Mouse (Mus musculus): ENCODE measurements at regions not wholly inside any gene's neighbourhood (a gene's known extent, or its start where the extent isn't known, plus 50 kb on each side); places are given as distances from the start of the nearest gene placed in this dataset.

GRCm38 (mm10) chr15:93731161-93731560, 135.5 kb upstream of the Prickle1 start:
- Histone ChIP-seq H3K36me3 (ENCODE audit: control insufficient read depth, insufficient read depth, low read length) (no peaks in the 10 kb centered on the region), H3K4me1 (replicated peaks; ENCODE audit: control insufficient read depth, insufficient read depth, low read length) (no peaks in the 10 kb centered on the region), H3K4me2 (ENCODE audit: low read length) (no peak overlapping the region), H3K9me3 (ENCODE audit: control insufficient read depth, low read length) (no peaks in the 10 kb centered on the region), H3K4me3 (ENCODE audit: low read depth, low read length) (no peak overlapping the region), H3K27ac (ENCODE audit: low read depth) (no peak overlapping the region), H3K9ac (ENCODE audit: low read length) (no peak overlapping the region), H3K27me3 (replicated peaks; ENCODE audit: control insufficient read depth, insufficient read depth, low read length) (no peaks in the 10 kb centered on the region)
- WGBS: 38% methylated on average over 6 of the region's 6 CpGs
- ATAC-seq (replicated peaks; ENCODE audit: low FRiP score, low TSS enrichment, low read depth) (no peak), DNase-seq (ENCODE audit: low spot score) (no peak)

- Histone ChIP-seq H3K4me2 (ENCODE audit: low read length) (no peak overlapping the region), H3K27ac (ENCODE audit: low read depth) (no peak overlapping the region), H3K36me3 (ENCODE audit: control insufficient read depth, insufficient read depth, low read length) (no peaks in the 10 kb centered on the region), H3K9ac (ENCODE audit: low read length) (no peak overlapping the region), H3K9me3 (ENCODE audit: control insufficient read depth, low read length) (no peaks in the 10 kb centered on the region), H3K4me1 (replicated peaks; ENCODE audit: control insufficient read depth, insufficient read depth, low read length) (peaks cover 6% of the 10 kb centered on the region), H3K4me3 (ENCODE audit: low read depth, low read length) (no peak overlapping the region), H3K27me3 (replicated peaks; ENCODE audit: control insufficient read depth, insufficient read depth, low read length) (no peaks in the 10 kb centered on the region)
- no peak for DNase-seq (ENCODE audit: low spot score)
- ATAC-seq (replicated peaks; ENCODE audit: low FRiP score, low TSS enrichment, low read depth): no peak
- 64% methylated on average over 4 of the region's 4 CpGs for WGBS
These were observed 119.8 kb upstream of the Prickle1 start for GRCm38 (mm10) chr15:93715443-93715842.

GRCm38 (mm10) chr15:93713428-93713827, 117.7 kb upstream of the Prickle1 start:
- peaks cover 10% of the 10 kb centered on the region for H3K4me1 ChIP-seq (replicated peaks; ENCODE audit: control insufficient read depth, insufficient read depth, low read length)
- no peak for DNase-seq (ENCODE audit: low spot score)
- no peak overlapping the region for H3K4me3 ChIP-seq (ENCODE audit: low read depth, low read length)
- no peak overlapping the region for H3K27ac ChIP-seq (ENCODE audit: low read depth)
- ATAC-seq (replicated peaks; ENCODE audit: low FRiP score, low TSS enrichment, low read depth): no peak
- WGBS: 69% methylated on average over 7 of the region's 7 CpGs
- no peaks in the 10 kb centered on the region for H3K27me3 ChIP-seq (replicated peaks; ENCODE audit: control insufficient read depth, insufficient read depth, low read length)
- no peak overlapping the region for H3K4me2 ChIP-seq (ENCODE audit: low read length)
- no peaks in the 10 kb centered on the region for H3K9me3 ChIP-seq (ENCODE audit: control insufficient read depth, low read length)
- no peak overlapping the region for H3K9ac ChIP-seq (ENCODE audit: low read length)
- H3K36me3 ChIP-seq (ENCODE audit: control insufficient read depth, insufficient read depth, low read length): no peaks in the 10 kb centered on the region

GRCm38 (mm10) chr15:93712594-93712993, 116.9 kb upstream of the Prickle1 start:
- Histone ChIP-seq H3K4me1 (replicated peaks; ENCODE audit: control insufficient read depth, insufficient read depth, low read length) (peaks cover 14% of the 10 kb centered on the region), H3K4me3 (ENCODE audit: low read depth, low read length) (no peak overlapping the region), H3K9me3 (ENCODE audit: control insufficient read depth, low read length) (no peaks in the 10 kb centered on the region), H3K27ac (ENCODE audit: low read depth) (no peak overlapping the region), H3K27me3 (replicated peaks; ENCODE audit: control insufficient read depth, insufficient read depth, low read length) (no peaks in the 10 kb centered on the region), H3K36me3 (ENCODE audit: control insufficient read depth, insufficient read depth, low read length) (no peaks in the 10 kb centered on the region), H3K4me2 (ENCODE audit: low read length) (no peak overlapping the region), H3K9ac (ENCODE audit: low read length) (no peak overlapping the region)
- DNase-seq (ENCODE audit: low spot score): no peak
- 65% methylated on average over 10 of the region's 10 CpGs for WGBS
- no peak for ATAC-seq (replicated peaks; ENCODE audit: low FRiP score, low TSS enrichment, low read depth)

GRCm38 (mm10) chr15:93711150-93711784, 115.6 kb upstream of the Prickle1 start:
- Histone ChIP-seq H3K4me2 (ENCODE audit: low read length) (0 out of 2 replicates have a peak overlapping the region, but pooled peaks have one; percentile 1), H3K9ac (ENCODE audit: low read length) (no peak overlapping the region), H3K36me3 (ENCODE audit: control insufficient read depth, insufficient read depth, low read length) (no peaks in the 10 kb centered on the region), H3K4me3 (ENCODE audit: low read depth, low read length) (no peak overlapping the region), H3K9me3 (ENCODE audit: control insufficient read depth, low read length) (no peaks in the 10 kb centered on the region), H3K27ac (ENCODE audit: low read depth) (peak overlapping the region; percentile 73), H3K27me3 (replicated peaks; ENCODE audit: control insufficient read depth, insufficient read depth, low read length) (no peaks in the 10 kb centered on the region), H3K4me1 (replicated peaks; ENCODE audit: control insufficient read depth, insufficient read depth, low read length) (peaks cover 24% of the 10 kb centered on the region)
- peak; percentile 78 for ATAC-seq (replicated peaks; ENCODE audit: low FRiP score, low TSS enrichment, low read depth)
- DNase-seq (ENCODE audit: low spot score): peak; percentile 61
- 54% methylated on average over 13 of the region's 13 CpGs for WGBS

- Histone ChIP-seq H3K4me1 (replicated peaks; ENCODE audit: control insufficient read depth, insufficient read depth, low read length) (peaks cover 25% of the 10 kb centered on the region), H3K36me3 (ENCODE audit: control insufficient read depth, insufficient read depth, low read length) (no peaks in the 10 kb centered on the region), H3K9me3 (ENCODE audit: control insufficient read depth, low read length) (no peaks in the 10 kb centered on the region), H3K27me3 (replicated peaks; ENCODE audit: control insufficient read depth, insufficient read depth, low read length) (no peaks in the 10 kb centered on the region), H3K9ac (ENCODE audit: low read length) (no peak overlapping the region), H3K4me3 (ENCODE audit: low read depth, low read length) (no peak overlapping the region), H3K4me2 (ENCODE audit: low read length) (0 out of 2 replicates have a peak overlapping the region, but pooled peaks have one; percentile 1), H3K27ac (ENCODE audit: low read depth) (peak overlapping the region; percentile 73)
- WGBS: 69% methylated on average over 15 of the region's 15 CpGs
- ATAC-seq (replicated peaks; ENCODE audit: low FRiP score, low TSS enrichment, low read depth) (peak; percentile 72), DNase-seq (ENCODE audit: low spot score) (peak; percentile 77)
These were observed 114.9 kb upstream of the Prickle1 start for GRCm38 (mm10) chr15:93710493-93711149.

GRCm38 (mm10) chr15:93706366-93706930, 110.8 kb upstream of the Prickle1 start:
- no peak overlapping the region for H3K4me3 ChIP-seq (ENCODE audit: low read depth, low read length)
- no peak overlapping the region for H3K27ac ChIP-seq (ENCODE audit: low read depth)
- no peak overlapping the region for H3K9ac ChIP-seq (ENCODE audit: low read length)
- H3K27me3 ChIP-seq (replicated peaks; ENCODE audit: control insufficient read depth, insufficient read depth, low read length): no peaks in the 10 kb centered on the region
- H3K9me3 ChIP-seq (ENCODE audit: control insufficient read depth, low read length): no peaks in the 10 kb centered on the region
- ATAC-seq (replicated peaks; ENCODE audit: low FRiP score, low TSS enrichment, low read depth) (no peak), DNase-seq (ENCODE audit: low spot score) (no peak)
- no peaks in the 10 kb centered on the region for H3K36me3 ChIP-seq (ENCODE audit: control insufficient read depth, insufficient read depth, low read length)
- 0 out of 2 replicates have a peak, but pooled peaks cover 19% of the 10 kb centered on the region for H3K4me1 ChIP-seq (replicated peaks; ENCODE audit: control insufficient read depth, insufficient read depth, low read length)
- 56% methylated on average over 11 of the region's 11 CpGs for WGBS
- no peak overlapping the region for H3K4me2 ChIP-seq (ENCODE audit: low read length)

- no peak overlapping the region for H3K4me3 ChIP-seq (ENCODE audit: low read depth, low read length)
- no peak overlapping the region for H3K4me2 ChIP-seq (ENCODE audit: low read length)
- WGBS: 78% methylated on average over 4 of the region's 4 CpGs
- H3K36me3 ChIP-seq (ENCODE audit: control insufficient read depth, insufficient read depth, low read length): no peaks in the 10 kb centered on the region
- H3K9ac ChIP-seq (ENCODE audit: low read length): no peak overlapping the region
- no peak overlapping the region for H3K27ac ChIP-seq (ENCODE audit: low read depth)
- no peaks in the 10 kb centered on the region for H3K9me3 ChIP-seq (ENCODE audit: control insufficient read depth, low read length)
- ATAC-seq (replicated peaks; ENCODE audit: low FRiP score, low TSS enrichment, low read depth) (no peak), DNase-seq (ENCODE audit: low spot score) (no peak)
- no peaks in the 10 kb centered on the region for H3K27me3 ChIP-seq (replicated peaks; ENCODE audit: control insufficient read depth, insufficient read depth, low read length)
- H3K4me1 ChIP-seq (replicated peaks; ENCODE audit: control insufficient read depth, insufficient read depth, low read length): 0 out of 2 replicates have a peak, but pooled peaks cover 19% of the 10 kb centered on the region
These were observed 110.0 kb upstream of the Prickle1 start for GRCm38 (mm10) chr15:93705651-93706050.

All from intestine, embryonic 14.5 days (tissue).